Mouse (Mus musculus) stomach, embryonic 14.5 days (tissue): ENCODE measurements around the gene Kcnd3. TPM values are rescaled to one million over a fixed set of nuclear protein-coding genes. Genes with fewer than 3 reads are reported as not detected.
A peak's percentile ranks its signal among the peaks of the same experiment; 100 is the strongest.

ENCODE experiments used
- ATAC-seq: fragments of 200-750 bp; cut with Nextera tagmentation; 2 replicates; pipeline ENCODE4 v1.8.0; 2017; ENCODE audit warnings: low read depth, moderate TSS enrichment; ENCODE audit not compliant: insufficient number of reproducible peaks, insufficient read depth, low FRiP score
- H3K27ac ChIP-seq: fragments of 300-500 bp; sonication (generic); 2 replicates; pipeline ENCODE4 v1.5.1; 2014; ENCODE audit warnings: mild to moderate bottlenecking, low read length, moderate library complexity, mixed read lengths
- H3K27me3 ChIP-seq: fragments of 300-500 bp; sonication (generic); 2 replicates; pipeline ENCODE4 v1.6.1; 2014; ENCODE audit warnings: low read length, control low read depth, mixed read lengths; ENCODE audit not compliant: control insufficient read depth, insufficient read depth
- H3K36me3 ChIP-seq: fragments of 300-500 bp; sonication (generic); 2 replicates; pipeline ENCODE4 v1.6.1; 2014; ENCODE audit warnings: mild to moderate bottlenecking, control low read depth, low read length, moderate library complexity, mixed read lengths; ENCODE audit not compliant: control insufficient read depth, insufficient read depth
- H3K4me1 ChIP-seq: fragments of 300-500 bp; sonication (generic); 2 replicates; pipeline ENCODE4 v1.6.1; 2014; ENCODE audit warnings: low read length, control low read depth, mixed read lengths; ENCODE audit not compliant: control insufficient read depth, insufficient read depth
- H3K4me2 ChIP-seq: fragments of 300-500 bp; sonication (generic); replicated peaks from 2 replicates; pipeline ENCODE4 v1.6.1; 2014; ENCODE audit warnings: low read depth, low read length, control low read depth
- H3K4me3 ChIP-seq: fragments of 300-500 bp; sonication (generic); 2 replicates; pipeline ENCODE4 v1.5.1; 2014; ENCODE audit warnings: low read depth, low read length, control low read depth
- H3K9ac ChIP-seq: fragments of 300-500 bp; sonication (generic); replicated peaks from 2 replicates; pipeline ENCODE4 v1.6.1; 2014; ENCODE audit warnings: low read depth, mild to moderate bottlenecking, control low read depth, low read length, moderate library complexity, mixed read lengths
- H3K9me3 ChIP-seq: fragments of 300-500 bp; sonication (generic); 2 replicates; pipeline ENCODE4 v1.6.1; 2016; ENCODE audit warnings: low read depth, low read length, control low read depth; ENCODE audit not compliant: control insufficient read depth
- WGBS: fragments of 180-500 bp; shearing (Covaris S2); extraction: QIAGEN DNeasy Blood & Tissue Kit; methylation state at CpG from one replicate; pipeline ENCODE4 v1.1.7; 2014; 5-methylcytosine and 5-hydroxymethylcytosine counted together
- polyA plus RNA-seq: library from polyadenylated mRNA; unstranded; fragments of >200 nt; fragmentation: Nextera tagmentation; extraction: Ambion mirVana; gene quantifications from 2 replicates; pipeline ENCODE4 v1.2.1, GENCODE M21; 2014

Gene Kcnd3
- polyA plus RNA-seq, 1 experiment from 2014 or later: 14.4 TPM

GRCm38 (mm10) chr3:105520446-105520845 lies 68.3 kb downstream of the Kcnd3 start:
- Histone ChIP-seq H3K4me2 (no peak overlapping the region), H3K36me3 (no peaks in the 10 kb centered on the region), H3K9me3 (no peaks in the 10 kb centered on the region), H3K4me3 (no peak overlapping the region), H3K9ac (no peak overlapping the region), H3K4me1 (no peaks in the 10 kb centered on the region), H3K27me3 (no peaks in the 10 kb centered on the region), H3K27ac (no peak overlapping the region)
- no peak for ATAC-seq
- 67% methylated on average over 6 of the region's 6 CpGs for WGBS

- Histone ChIP-seq H3K9me3 (no peaks in the 10 kb centered on the region), H3K27me3 (no peaks in the 10 kb centered on the region), H3K4me3 (no peak overlapping the region), H3K36me3 (no peaks in the 10 kb centered on the region), H3K4me1 (no peaks in the 10 kb centered on the region), H3K27ac (no peak overlapping the region), H3K4me2 (no peak overlapping the region), H3K9ac (no peak overlapping the region)
- no peak for ATAC-seq
- 62% methylated on average over 12 of the region's 12 CpGs for WGBS
Observed at GRCm38 (mm10) chr3:105521178-105521631, 69.1 kb downstream of the Kcnd3 start.

- ATAC-seq: no peak
- Histone ChIP-seq H3K27me3 (no peaks in the 10 kb centered on the region), H3K4me2 (no peak overlapping the region), H3K4me3 (no peak overlapping the region), H3K9ac (no peak overlapping the region), H3K36me3 (no peaks in the 10 kb centered on the region), H3K9me3 (no peaks in the 10 kb centered on the region), H3K4me1 (no peaks in the 10 kb centered on the region), H3K27ac (no peak overlapping the region)
- 82% methylated on average over 4 of the region's 4 CpGs for WGBS
Observed at GRCm38 (mm10) chr3:105521639-105522038, 69.5 kb downstream of the Kcnd3 start.

GRCm38 (mm10) chr3:105528860-105529259 lies 76.7 kb downstream of the Kcnd3 start:
- H3K4me1 ChIP-seq: peaks cover 5% of the 10 kb centered on the region
- no peaks in the 10 kb centered on the region for H3K9me3 ChIP-seq
- no peak overlapping the region for H3K4me3 ChIP-seq
- 81% methylated on average over 8 of the region's 8 CpGs for WGBS
- no peak overlapping the region for H3K9ac ChIP-seq
- H3K27me3 ChIP-seq: no peaks in the 10 kb centered on the region
- ATAC-seq: no peak
- H3K36me3 ChIP-seq: no peaks in the 10 kb centered on the region
- no peak overlapping the region for H3K27ac ChIP-seq
- H3K4me2 ChIP-seq: no peak overlapping the region

- 28% methylated on average over 5 of the region's 5 CpGs for WGBS
- Histone ChIP-seq H3K4me3 (no peak overlapping the region), H3K9ac (no peak overlapping the region), H3K9me3 (no peaks in the 10 kb centered on the region), H3K36me3 (no peaks in the 10 kb centered on the region), H3K4me2 (no peak overlapping the region), H3K4me1 (peaks cover 5% of the 10 kb centered on the region), H3K27me3 (no peaks in the 10 kb centered on the region), H3K27ac (no peak overlapping the region)
- ATAC-seq: no peak
Observed at GRCm38 (mm10) chr3:105529700-105530099, 77.6 kb downstream of the Kcnd3 start.

- H3K36me3 ChIP-seq: no peaks in the 10 kb centered on the region
- no peak overlapping the region for H3K4me2 ChIP-seq
- H3K9ac ChIP-seq: no peak overlapping the region
- 0 out of 2 replicates have a peak, but pooled peaks have one; percentile 42 for ATAC-seq
- H3K4me1 ChIP-seq: peaks cover 5% of the 10 kb centered on the region
- no peak overlapping the region for H3K4me3 ChIP-seq
- 35% methylated on average over 11 of the region's 11 CpGs for WGBS
- no peaks in the 10 kb centered on the region for H3K9me3 ChIP-seq
- H3K27me3 ChIP-seq: no peaks in the 10 kb centered on the region
- H3K27ac ChIP-seq: no peak overlapping the region
Observed at GRCm38 (mm10) chr3:105530363-105531130, 78.4 kb downstream of the Kcnd3 start.

- ATAC-seq: no peak
- no peaks in the 10 kb centered on the region for H3K36me3 ChIP-seq
- H3K9me3 ChIP-seq: no peaks in the 10 kb centered on the region
- WGBS: 64% methylated on average over 6 of the region's 6 CpGs
- H3K4me2 ChIP-seq: no peak overlapping the region
- no peaks in the 10 kb centered on the region for H3K27me3 ChIP-seq
- H3K9ac ChIP-seq: no peak overlapping the region
- peaks cover 8% of the 10 kb centered on the region; the same call in 1 of the 2 replicates for H3K4me1 ChIP-seq
- no peak overlapping the region for H3K27ac ChIP-seq
- no peak overlapping the region for H3K4me3 ChIP-seq
Observed at GRCm38 (mm10) chr3:105538406-105538805, 86.3 kb downstream of the Kcnd3 start.

GRCm38 (mm10) chr3:105538819-105539607 lies 86.9 kb downstream of the Kcnd3 start:
- Histone ChIP-seq H3K27me3 (no peaks in the 10 kb centered on the region), H3K4me1 (peaks cover 8% of the 10 kb centered on the region; the same call in 1 of the 2 replicates), H3K4me3 (no peak overlapping the region), H3K4me2 (no peak overlapping the region), H3K9ac (no peak overlapping the region), H3K36me3 (no peaks in the 10 kb centered on the region), H3K27ac (no peak overlapping the region), H3K9me3 (no peaks in the 10 kb centered on the region)
- 16% methylated on average over 13 of the region's 13 CpGs for WGBS
- ATAC-seq: peak; percentile 74
